Mouse (Mus musculus) E14TG2a.4 (cell line): ENCODE measurements around the gene Thsd4.
A peak's percentile ranks its signal among the peaks of the same experiment; 100 is the strongest.

ENCODE experiments used
- H3K27me3 ChIP-seq: 2 replicates; pipeline ENCODE4 v1.6.1; 2014; ENCODE audit warnings: low read length, control low read depth; ENCODE audit not compliant: insufficient read depth
- H3K36me3 ChIP-seq: 2 replicates; pipeline ENCODE4 v1.6.1; 2014; ENCODE audit warnings: low read length, control low read depth; ENCODE audit not compliant: insufficient read depth
- H3K4me1 ChIP-seq: replicated peaks from 2 replicates; pipeline ENCODE4 v1.6.1; 2014; ENCODE audit warnings: low read depth, low read length, control low read depth
- H3K4me3 ChIP-seq: replicated peaks from 2 replicates; pipeline ENCODE4 v1.5.1; 2014; ENCODE audit warnings: mild to moderate bottlenecking, low read length
- H3K9me3 ChIP-seq: 2 replicates; pipeline ENCODE4 v1.6.1; 2014; ENCODE audit warnings: low read length, control low read depth
- CTCF ChIP-seq: conservative IDR thresholded peaks from 2 replicates; pipeline ENCODE4 v1.5.1; 2014; ENCODE audit warnings: low read length
- NANOG ChIP-seq: IDR thresholded peaks from 2 replicates; pipeline ENCODE4 v1.6.1; 2014; ENCODE audit warnings: borderline replicate concordance, low read length, mixed read lengths
- POU5F1 ChIP-seq: IDR thresholded peaks from 2 replicates; pipeline ENCODE4 v1.6.1; 2014; ENCODE audit warnings: low read length, borderline replicate concordance

Gene Thsd4

DNA sequence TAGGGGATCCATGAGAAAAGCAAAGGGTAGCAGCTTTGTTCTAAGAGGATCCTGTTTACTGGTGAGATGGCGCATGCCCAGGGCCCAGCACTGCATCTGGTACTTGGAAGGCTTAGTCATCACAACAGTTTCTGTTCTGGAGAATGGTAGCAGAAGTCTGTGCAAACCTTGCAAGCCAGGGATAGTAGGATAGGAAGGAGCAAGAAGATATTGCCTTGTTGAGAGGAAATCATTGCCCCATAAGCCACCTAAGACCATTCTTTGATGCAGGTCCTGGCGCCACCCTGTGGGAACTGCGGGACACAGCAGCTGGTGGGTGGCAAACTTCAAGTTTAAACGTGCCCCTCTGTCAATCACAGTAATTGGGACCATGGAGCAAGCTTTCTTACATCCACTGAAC, 354.9 kb downstream of the Thsd4 start:
- TF ChIP-seq CTCF, result peak; percentile 61
- TF ChIP-seq POU5F1, result no peak
- Histone ChIP-seq H3K9me3 (no peaks in the 10 kb centered on the region), H3K4me3 (no peak overlapping the region), H3K36me3 (no peaks in the 10 kb centered on the region), H3K4me1 (0 out of 2 replicates have a peak, but pooled peaks cover 3% of the 10 kb centered on the region), H3K27me3 (no peaks in the 10 kb centered on the region)

DNA sequence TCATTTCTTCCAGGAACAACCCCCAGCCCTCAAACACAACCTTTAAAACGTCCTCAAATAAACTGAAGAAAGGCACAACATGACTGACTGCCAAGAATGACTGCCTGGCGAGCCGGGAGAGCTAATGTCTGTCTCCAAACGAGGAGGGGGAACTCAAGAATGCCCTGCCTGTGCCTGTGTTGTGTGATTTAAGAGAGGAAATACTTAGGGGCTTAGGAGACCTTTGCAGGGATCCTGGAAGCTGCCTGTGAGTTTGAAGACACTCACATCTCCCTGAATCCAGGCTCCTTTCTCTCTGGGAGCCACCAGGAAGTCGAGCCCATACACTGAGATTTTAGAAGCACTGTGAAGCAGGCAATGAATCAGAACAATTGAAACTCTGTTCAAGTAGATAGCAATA, 361.0 kb downstream of the Thsd4 start:
- no peak overlapping the region for H3K4me3 ChIP-seq
- no peaks in the 10 kb centered on the region for H3K36me3 ChIP-seq
- no peaks in the 10 kb centered on the region for H3K4me1 ChIP-seq
- TF ChIP-seq CTCF (no peak), NANOG (no peak), POU5F1 (no peak)
- H3K9me3 ChIP-seq, result no peaks in the 10 kb centered on the region
- H3K27me3 ChIP-seq, result no peaks in the 10 kb centered on the region

DNA sequence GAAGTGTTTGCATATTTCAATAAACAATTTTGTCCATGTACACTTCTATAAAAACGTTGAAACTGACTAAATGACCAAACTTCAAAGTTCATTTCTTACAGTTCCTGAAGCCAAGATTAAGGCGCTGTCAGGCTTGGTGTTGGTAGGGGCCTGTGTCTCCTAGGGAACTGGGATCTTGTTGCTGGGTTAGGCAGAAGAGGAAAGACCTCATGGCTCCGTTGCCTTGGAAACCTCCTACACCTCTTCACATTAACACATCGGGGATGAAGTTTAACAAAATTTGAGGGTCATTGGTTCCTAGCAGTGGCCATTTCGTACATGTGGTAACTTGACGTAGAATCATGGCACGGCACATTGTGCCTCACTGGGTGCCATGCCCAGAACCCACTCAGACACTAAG, 361.7 kb downstream of the Thsd4 start:
- no peak overlapping the region for H3K4me3 ChIP-seq
- TF ChIP-seq POU5F1 (no peak), CTCF (no peak), NANOG (no peak)
- no peaks in the 10 kb centered on the region for H3K9me3 ChIP-seq
- H3K27me3 ChIP-seq, result no peaks in the 10 kb centered on the region
- no peaks in the 10 kb centered on the region for H3K4me1 ChIP-seq
- H3K36me3 ChIP-seq, result no peaks in the 10 kb centered on the region

DNA sequence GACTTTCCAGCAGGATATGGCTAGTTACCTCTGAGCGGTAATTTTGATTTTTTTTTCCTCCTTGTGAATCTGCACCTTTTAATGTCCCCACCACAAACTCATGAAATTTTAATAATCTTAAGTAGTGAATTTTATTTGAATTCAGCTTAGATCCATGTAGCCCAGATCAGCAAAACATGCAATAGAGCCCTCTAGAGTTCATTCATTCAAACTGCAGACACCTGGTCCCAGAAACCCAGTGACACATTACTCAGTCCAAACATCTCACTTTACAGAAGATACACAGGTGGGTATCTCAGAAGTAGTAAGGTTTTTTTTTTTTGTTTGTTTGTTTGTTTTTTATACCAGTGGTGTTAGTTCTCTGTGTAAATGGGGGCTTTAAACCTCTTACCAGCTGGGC, 368.9 kb downstream of the Thsd4 start:
- Histone ChIP-seq H3K27me3 (no peaks in the 10 kb centered on the region), H3K4me3 (no peak overlapping the region), H3K9me3 (no peaks in the 10 kb centered on the region), H3K36me3 (no peaks in the 10 kb centered on the region), H3K4me1 (no peaks in the 10 kb centered on the region)
- TF ChIP-seq POU5F1 (no peak), NANOG (no peak), CTCF (peak; percentile 52)

DNA sequence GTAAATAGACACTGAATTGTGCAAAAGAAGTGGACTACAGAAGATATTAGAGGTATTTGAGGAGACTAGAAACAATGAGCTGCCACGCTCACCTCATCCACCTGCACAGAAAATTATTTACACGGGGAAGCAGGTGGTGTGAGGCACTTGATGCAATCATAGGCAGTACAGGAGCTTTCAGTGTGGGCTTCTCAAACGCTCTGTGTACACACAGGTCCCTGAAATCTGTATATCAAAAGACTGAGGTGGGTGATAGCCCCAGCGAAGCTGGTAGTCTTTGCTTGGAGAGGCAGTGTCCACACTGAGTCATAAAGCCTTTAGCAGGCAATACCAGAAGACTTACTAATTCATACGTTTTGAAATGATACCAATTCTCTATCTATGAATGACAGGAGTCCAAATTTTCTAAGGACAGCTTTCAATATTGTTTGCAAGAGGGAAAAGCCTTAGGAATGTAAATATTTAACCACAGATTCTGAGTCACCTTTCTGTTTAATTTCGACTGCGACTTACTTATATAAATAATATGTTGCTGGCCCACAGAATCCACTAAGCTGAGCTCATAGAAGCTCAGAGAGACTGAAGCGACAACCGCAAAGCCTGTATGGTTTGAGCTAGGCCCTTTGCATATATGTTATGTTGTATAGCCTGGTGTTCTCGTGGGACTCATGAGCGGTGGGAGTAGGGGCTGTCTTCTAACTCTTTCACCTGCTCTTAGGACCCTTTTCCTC, 369.8 kb downstream of the Thsd4 start:
- no peak for TF ChIP-seq POU5F1
- TF ChIP-seq NANOG, result no peak
- no peak for TF ChIP-seq CTCF
- no peaks in the 10 kb centered on the region for H3K9me3 ChIP-seq
- peaks cover 4% of the 10 kb centered on the region; the same call in 1 of the 2 replicates for H3K4me1 ChIP-seq
- no peak overlapping the region for H3K4me3 ChIP-seq
- H3K27me3 ChIP-seq, result no peaks in the 10 kb centered on the region
- H3K36me3 ChIP-seq, result no peaks in the 10 kb centered on the region

DNA sequence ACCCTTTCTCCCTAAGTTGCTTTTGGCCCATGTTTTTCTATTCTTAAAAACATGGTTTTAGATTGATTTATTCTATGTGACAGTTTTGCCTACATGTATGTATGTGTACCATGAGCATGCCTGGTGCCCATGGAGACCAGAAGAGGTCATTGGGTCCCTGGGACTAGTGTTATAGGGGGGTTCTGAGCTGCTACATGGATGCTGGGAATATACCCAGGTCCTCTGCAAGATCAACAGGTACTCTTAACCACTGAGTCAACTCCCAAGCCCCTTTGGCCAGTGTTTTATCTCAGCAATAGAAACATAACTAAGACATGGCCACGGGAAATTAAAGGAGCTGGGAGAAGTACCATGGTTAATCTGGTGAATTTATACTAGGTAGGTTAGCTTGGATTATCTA, 371.3 kb downstream of the Thsd4 start:
- Histone ChIP-seq H3K4me1 (peaks cover 4% of the 10 kb centered on the region; the same call in 1 of the 2 replicates), H3K9me3 (no peaks in the 10 kb centered on the region), H3K27me3 (no peaks in the 10 kb centered on the region), H3K4me3 (no peak overlapping the region), H3K36me3 (no peaks in the 10 kb centered on the region)
- TF ChIP-seq NANOG (no peak), CTCF (no peak), POU5F1 (no peak)

DNA sequence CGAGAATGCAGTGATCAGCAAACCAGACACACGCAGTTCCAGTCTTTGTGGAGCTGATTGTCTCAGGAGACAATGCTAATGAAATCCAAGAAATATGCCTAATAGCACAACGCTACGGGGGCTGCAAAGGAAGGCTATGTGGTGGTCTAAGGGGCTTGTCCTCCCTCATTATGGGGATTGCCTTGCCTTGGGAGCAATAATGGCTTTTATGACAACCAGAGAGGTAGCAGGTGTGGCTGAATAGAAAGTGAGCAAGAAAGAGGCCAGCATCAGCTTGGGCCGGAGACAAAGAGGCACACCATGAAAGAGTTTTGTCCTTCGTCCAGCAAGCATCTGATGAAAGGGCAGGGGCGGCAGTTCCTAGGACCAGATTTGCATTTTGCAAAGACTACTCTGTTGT, 372.9 kb downstream of the Thsd4 start:
- H3K4me3 ChIP-seq, result no peak overlapping the region
- peaks cover 4% of the 10 kb centered on the region; the same call in 1 of the 2 replicates for H3K4me1 ChIP-seq
- H3K36me3 ChIP-seq, result no peaks in the 10 kb centered on the region
- no peaks in the 10 kb centered on the region for H3K27me3 ChIP-seq
- TF ChIP-seq POU5F1 (no peak), NANOG (no peak), CTCF (no peak)
- no peaks in the 10 kb centered on the region for H3K9me3 ChIP-seq

DNA sequence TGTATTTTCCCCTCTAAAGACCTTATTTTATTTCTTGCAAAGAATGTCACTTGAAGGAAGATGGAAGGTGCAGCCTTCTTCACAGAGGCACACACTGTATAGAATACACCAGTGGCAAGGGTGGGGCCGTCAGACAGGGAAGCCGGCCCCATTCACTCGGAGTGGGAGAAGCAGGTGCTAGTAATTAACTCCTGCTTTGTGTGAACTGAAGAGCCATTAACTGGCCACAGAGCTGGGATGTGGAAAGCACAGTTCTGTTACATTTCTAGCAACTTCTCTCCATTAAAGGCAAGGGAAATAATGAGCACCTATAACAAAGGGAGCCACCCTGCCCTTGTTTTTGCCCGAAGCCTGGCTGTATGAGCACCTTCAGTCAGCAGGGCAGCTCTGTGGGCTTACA, 374.4 kb downstream of the Thsd4 start:
- TF ChIP-seq NANOG (peak; percentile 48; the same call in 1 of the 2 replicates), CTCF (no peak), POU5F1 (no peak)
- Histone ChIP-seq H3K9me3 (no peaks in the 10 kb centered on the region), H3K27me3 (no peaks in the 10 kb centered on the region), H3K4me3 (no peak overlapping the region), H3K4me1 (peaks cover 4% of the 10 kb centered on the region; the same call in 1 of the 2 replicates), H3K36me3 (no peaks in the 10 kb centered on the region)

DNA sequence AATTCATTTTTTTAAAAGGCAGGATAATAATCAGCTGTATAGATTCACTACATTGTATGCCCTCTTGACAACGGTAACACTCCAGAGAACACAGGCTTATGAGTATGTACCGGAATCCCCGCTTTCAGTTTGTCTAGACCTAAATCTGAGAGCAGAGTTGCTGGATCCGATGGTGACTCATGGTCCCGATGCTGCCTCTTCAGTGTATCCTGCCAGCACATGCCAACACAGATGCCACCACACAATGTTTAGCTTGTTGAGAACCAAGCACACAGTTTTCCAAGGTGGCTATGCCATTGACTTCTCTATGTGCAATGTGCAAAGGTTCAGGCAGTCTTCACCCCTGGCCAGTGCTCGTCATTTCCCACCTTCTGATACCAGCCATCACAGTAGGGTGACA, 378.0 kb downstream of the Thsd4 start:
- no peak overlapping the region for H3K4me3 ChIP-seq
- TF ChIP-seq POU5F1 (no peak), NANOG (no peak), CTCF (no peak)
- no peaks in the 10 kb centered on the region for H3K9me3 ChIP-seq
- H3K4me1 ChIP-seq, result peaks cover 4% of the 10 kb centered on the region; the same call in 1 of the 2 replicates
- H3K27me3 ChIP-seq, result peaks cover 5% of the 10 kb centered on the region; the same call in 1 of the 2 replicates
- no peaks in the 10 kb centered on the region for H3K36me3 ChIP-seq
